Mouse (Mus musculus): ENCODE measurements around the gene Aadacl2. TPM values are rescaled to one million over a fixed set of nuclear protein-coding genes. Genes with fewer than 3 reads are reported as not detected.

Gene Aadacl2
- total and polyA plus RNA-seq, 3 experiments, result not detected

DNA sequence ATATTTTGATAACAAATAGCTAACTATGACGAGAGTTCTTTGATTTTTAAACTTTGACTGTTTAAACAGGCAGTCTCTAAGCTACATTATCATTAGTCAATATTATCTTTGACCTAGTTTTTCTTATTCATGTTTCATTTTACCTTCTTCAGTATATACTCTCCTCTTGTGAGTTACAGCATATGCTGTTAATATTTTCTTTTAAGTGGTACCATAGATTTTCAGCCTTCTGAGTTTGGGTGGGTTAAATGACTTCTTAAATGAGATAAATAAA lies 51.2 kb downstream of the Aadacl2 start:
- no peak overlapping the region for H3K4me2 ChIP-seq (ENCODE audit: insufficient read depth, low read depth, poor library complexity, severe bottlenecking)
- no peak for TF ChIP-seq NRF1 (IDR thresholded peaks at IDR 0.05; ENCODE audit: low read depth, low read length)
- TF ChIP-seq SIN3A (IDR thresholded peaks at IDR 0.05; ENCODE audit: low read length), result no peak
- no peak for TF ChIP-seq JUN (IDR thresholded peaks at IDR 0.05; ENCODE audit: insufficient read depth, low read depth, low read length)
- no peak for TF ChIP-seq CHD1 (IDR thresholded peaks at IDR 0.05; ENCODE audit: low read depth, low read length)
- no peak for TF ChIP-seq TBP (conservative IDR thresholded peaks at IDR 0.05; ENCODE audit: low read depth, low read length)
- in situ Hi-C loops (cut with MboI; ENCODE audit: low pct_ligation_motif_present, low pct_unique_long_range_greater_than_20kb, low sequenced_read_pairs) (no loop called here), dilution Hi-C loops (cut with MboI; ENCODE audit: extremely low pct_ligation_motif_present, extremely low pct_unique_long_range_greater_than_20kb, low sequenced_read_pairs) (no loop called here)
- H3K36me3 ChIP-seq (replicated peaks in 1 of 2; ENCODE audit: control insufficient read depth in 1 of 2, insufficient read depth in 1 of 2, low read length in 1 of 2), result no peaks in the 10 kb centered on the region
- H3K9me3 ChIP-seq (replicated peaks; ENCODE audit: low read length), result no peaks in the 10 kb centered on the region
- no peak overlapping the region for H3K27ac ChIP-seq (ENCODE audit: insufficient read depth, low read depth)
- DNase-seq (ENCODE audit: extremely low read depth), result no peak
- H3K4me1 ChIP-seq (ENCODE audit: control insufficient read depth in 1 of 2, insufficient read depth in 2 of 2), result no peaks in the 10 kb centered on the region
- no peaks in the 10 kb centered on the region for H3K79me2 ChIP-seq (replicated peaks; ENCODE audit: control insufficient read depth, extremely low read depth, insufficient read depth, poor library complexity, severe bottlenecking)
- no peak overlapping the region for H3K9ac ChIP-seq (ENCODE audit: insufficient read depth, low read depth)
- no peaks in the 10 kb centered on the region for H3K27me3 ChIP-seq (replicated peaks)
- no peak overlapping the region for H3K4me3 ChIP-seq (replicated peaks in 1 of 3; ENCODE audit: low read depth in 2 of 3, low read length in 2 of 3, poor library complexity in 1 of 3)

Other genes with a start within 250 kb of the Aadacl2 start
- gene Gm8298, start 145.7 kb upstream of the Aadacl2 start, total RNA-seq (2012; rRNA removed), result not detected in 2 replicates
- gene Gm8298, start 145.7 kb upstream of the Aadacl2 start, total RNA-seq (2014; rRNA removed), result not detected in 2 replicates
- not detected in 2 replicates for gene Gm8298, start 145.7 kb upstream of the Aadacl2 start, polyA plus RNA-seq (2012; ENCODE audit: insufficient read length, low read depth)
- not detected in 2 replicates for gene C130079G13Rik, start 81.5 kb upstream of the Aadacl2 start, total RNA-seq (2012; rRNA removed)
- not detected in 2 replicates for gene C130079G13Rik, start 81.5 kb upstream of the Aadacl2 start, total RNA-seq (2014; rRNA removed)
- gene C130079G13Rik, start 81.5 kb upstream of the Aadacl2 start, polyA plus RNA-seq (2012; ENCODE audit: insufficient read length, low read depth), result not detected in 2 replicates
- not detected in 2 replicates for gene Aadac, start 19.0 kb downstream of the Aadacl2 start, total RNA-seq (2012; rRNA removed)
- gene Aadac, start 19.0 kb downstream of the Aadacl2 start, total RNA-seq (2014; rRNA removed), result not detected in 2 replicates
- gene Aadac, start 19.0 kb downstream of the Aadacl2 start, polyA plus RNA-seq (2012; ENCODE audit: insufficient read length, low read depth), result not detected in 2 replicates
- not detected in 2 replicates for gene Sucnr1, start 75.1 kb downstream of the Aadacl2 start, total RNA-seq (2012; rRNA removed)
- gene Sucnr1, start 75.1 kb downstream of the Aadacl2 start, total RNA-seq (2014; rRNA removed), result not detected in 2 replicates
- gene Sucnr1, start 75.1 kb downstream of the Aadacl2 start, polyA plus RNA-seq (2012; ENCODE audit: insufficient read length, low read depth), result not detected in 2 replicates

Data from CH12.LX (cell line).